Mouse (Mus musculus): ENCODE measurements around the gene Psen1.

Psen1 gene

GRCm38 (mm10) chr12:83780181-83780580 is 92.2 kb downstream of the Psen1 start:
- no peak for DNase-seq (ENCODE audit: low spot score)

- DNase-seq (ENCODE audit: low spot score) = no peak
Observed at GRCm38 (mm10) chr12:83781204-83781603, 93.3 kb downstream of the Psen1 start.

GRCm38 (mm10) chr12:83781640-83782278 is 93.8 kb downstream of the Psen1 start:
- no peak for DNase-seq (ENCODE audit: low spot score)

- DNase-seq (ENCODE audit: low spot score) = no peak
Observed at GRCm38 (mm10) chr12:83782669-83783068, 94.7 kb downstream of the Psen1 start.

Data from ovary, adult 18-20 months (tissue).